Mouse (Mus musculus): ENCODE results near the gene Pcnx3. TPM values are rescaled to one million over a fixed set of nuclear protein-coding genes. Genes with fewer than 3 reads are reported as not detected.

Pcnx3 gene
- polyA plus RNA-seq, 1 experiment from 2014 or later = 27.6 TPM

DNA sequence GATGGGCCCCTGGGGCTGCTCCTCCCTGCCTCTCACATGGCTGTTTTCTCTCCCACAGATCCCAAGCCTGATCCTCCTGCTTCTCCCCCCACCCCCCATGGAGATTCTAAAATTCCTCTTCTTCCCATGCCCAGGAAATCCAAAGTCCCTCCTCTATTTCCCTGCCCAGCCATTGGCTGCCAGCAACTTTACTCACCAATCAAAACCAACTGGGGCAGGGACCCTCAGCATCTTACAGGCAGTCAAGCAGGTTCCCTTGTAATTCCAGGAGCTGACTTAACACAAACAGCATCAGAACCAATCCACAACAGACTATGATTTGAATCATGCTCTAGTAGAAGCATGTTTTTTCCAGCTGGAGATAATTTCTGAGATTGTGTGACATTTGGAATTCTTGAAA is 58.8 kb downstream of the Pcnx3 start:
- ATAC-seq (replicated peaks; ENCODE audit: low FRiP score, low TSS enrichment, low read depth) (no peak), DNase-seq (ENCODE audit: low spot score) (no peak)
- Histone ChIP-seq H3K9me3 (ENCODE audit: control insufficient read depth, low read length) (no peaks in the 10 kb centered on the region), H3K4me2 (ENCODE audit: low read length) (no peak overlapping the region), H3K36me3 (ENCODE audit: control insufficient read depth, insufficient read depth, low read length) (no peaks in the 10 kb centered on the region), H3K4me3 (ENCODE audit: low read depth, low read length) (no peak overlapping the region), H3K27ac (ENCODE audit: low read depth) (no peak overlapping the region), H3K4me1 (replicated peaks; ENCODE audit: control insufficient read depth, insufficient read depth, low read length) (no peaks in the 10 kb centered on the region), H3K9ac (ENCODE audit: low read length) (no peak overlapping the region), H3K27me3 (replicated peaks; ENCODE audit: control insufficient read depth, insufficient read depth, low read length) (no peaks in the 10 kb centered on the region)

DNA sequence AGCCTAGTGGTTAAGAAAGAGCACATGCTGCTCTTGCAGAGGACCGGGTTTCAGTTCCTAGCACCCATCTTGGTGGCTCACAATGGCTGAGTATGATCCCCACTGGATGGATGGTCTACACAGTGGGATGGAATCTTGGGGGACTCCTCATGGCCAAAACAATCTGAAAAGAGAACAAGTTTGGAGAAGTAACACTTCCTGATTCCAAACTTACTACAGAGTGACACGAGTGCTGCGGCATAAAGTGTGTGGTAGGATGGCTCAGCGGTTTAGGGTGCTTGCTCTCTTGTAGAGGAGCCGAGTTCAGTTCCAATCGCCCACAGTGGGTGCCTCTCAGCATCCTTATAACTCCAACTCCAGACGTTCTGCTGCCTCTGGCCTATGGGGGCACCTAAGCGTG is 63.4 kb downstream of the Pcnx3 start:
- Histone ChIP-seq H3K27ac (ENCODE audit: low read depth) (no peak overlapping the region), H3K4me3 (ENCODE audit: low read depth, low read length) (no peak overlapping the region), H3K4me2 (ENCODE audit: low read length) (no peak overlapping the region), H3K27me3 (replicated peaks; ENCODE audit: control insufficient read depth, insufficient read depth, low read length) (no peaks in the 10 kb centered on the region), H3K9ac (ENCODE audit: low read length) (no peak overlapping the region), H3K9me3 (ENCODE audit: control insufficient read depth, low read length) (no peaks in the 10 kb centered on the region), H3K36me3 (ENCODE audit: control insufficient read depth, insufficient read depth, low read length) (no peaks in the 10 kb centered on the region), H3K4me1 (replicated peaks; ENCODE audit: control insufficient read depth, insufficient read depth, low read length) (no peaks in the 10 kb centered on the region)
- ATAC-seq (replicated peaks; ENCODE audit: low FRiP score, low TSS enrichment, low read depth) (no peak), DNase-seq (ENCODE audit: low spot score) (no peak)
- 87% methylated on average over 8 of the region's 8 CpGs for WGBS

DNA sequence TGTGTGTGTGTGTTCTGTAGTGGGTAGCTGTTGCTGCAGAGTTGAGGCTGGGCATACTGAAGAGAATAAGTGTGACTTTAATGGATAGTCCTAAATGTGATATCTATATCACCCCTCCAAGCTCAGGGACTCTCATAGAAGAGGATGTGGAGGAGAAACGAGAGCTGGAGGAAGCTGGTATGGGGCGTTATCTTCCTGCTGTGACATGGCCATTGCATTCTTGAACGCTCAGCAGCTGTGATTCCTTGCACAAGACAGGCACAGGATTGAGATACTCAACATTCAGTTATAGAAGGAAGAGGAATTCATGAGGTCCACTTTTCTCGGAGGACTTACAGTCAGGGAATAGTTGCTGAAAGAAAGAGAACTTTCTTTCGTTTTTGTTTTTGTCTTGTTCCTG is 66.8 kb downstream of the Pcnx3 start:
- 77% methylated on average over 5 of the region's 5 CpGs for WGBS
- ATAC-seq (replicated peaks; ENCODE audit: low FRiP score, low TSS enrichment, low read depth) = no peak
- H3K4me3 ChIP-seq (ENCODE audit: low read depth, low read length) = no peak overlapping the region
- H3K9me3 ChIP-seq (ENCODE audit: control insufficient read depth, low read length) = no peaks in the 10 kb centered on the region
- no peak for DNase-seq (ENCODE audit: low spot score)
- H3K4me1 ChIP-seq (replicated peaks; ENCODE audit: control insufficient read depth, insufficient read depth, low read length) = no peaks in the 10 kb centered on the region
- no peak overlapping the region for H3K4me2 ChIP-seq (ENCODE audit: low read length)
- H3K27me3 ChIP-seq (replicated peaks; ENCODE audit: control insufficient read depth, insufficient read depth, low read length) = no peaks in the 10 kb centered on the region
- no peak overlapping the region for H3K9ac ChIP-seq (ENCODE audit: low read length)
- H3K36me3 ChIP-seq (ENCODE audit: control insufficient read depth, insufficient read depth, low read length) = no peaks in the 10 kb centered on the region
- H3K27ac ChIP-seq (ENCODE audit: low read depth) = no peak overlapping the region

DNA sequence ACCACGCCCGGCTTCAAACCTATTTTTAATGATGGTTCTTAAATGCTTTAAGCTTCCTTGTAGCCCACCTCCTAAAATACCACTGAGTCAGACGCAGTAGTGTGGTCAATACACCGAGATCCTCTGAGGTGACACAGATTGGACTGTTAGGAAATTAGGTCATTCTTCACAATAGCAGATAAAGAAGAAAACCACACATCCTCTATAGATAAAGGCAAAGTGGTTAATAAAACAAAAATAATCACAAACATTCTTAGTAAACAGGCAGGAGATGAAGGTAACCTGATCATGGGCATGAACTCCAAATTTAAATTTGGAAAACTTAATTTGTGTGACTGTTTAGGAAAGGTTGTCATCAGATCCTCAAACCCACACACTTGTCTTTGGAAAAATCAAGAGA is 68.7 kb downstream of the Pcnx3 start:
- no peak for DNase-seq (ENCODE audit: low spot score)
- 87% methylated on average over 4 of the region's 4 CpGs for WGBS
- Histone ChIP-seq H3K4me2 (ENCODE audit: low read length) (no peak overlapping the region), H3K9me3 (ENCODE audit: control insufficient read depth, low read length) (no peaks in the 10 kb centered on the region), H3K27ac (ENCODE audit: low read depth) (no peak overlapping the region), H3K4me1 (replicated peaks; ENCODE audit: control insufficient read depth, insufficient read depth, low read length) (no peaks in the 10 kb centered on the region), H3K4me3 (ENCODE audit: low read depth, low read length) (no peak overlapping the region), H3K27me3 (replicated peaks; ENCODE audit: control insufficient read depth, insufficient read depth, low read length) (no peaks in the 10 kb centered on the region), H3K9ac (ENCODE audit: low read length) (no peak overlapping the region), H3K36me3 (ENCODE audit: control insufficient read depth, insufficient read depth, low read length) (no peaks in the 10 kb centered on the region)
- no peak for ATAC-seq (replicated peaks; ENCODE audit: low FRiP score, low TSS enrichment, low read depth)

DNA sequence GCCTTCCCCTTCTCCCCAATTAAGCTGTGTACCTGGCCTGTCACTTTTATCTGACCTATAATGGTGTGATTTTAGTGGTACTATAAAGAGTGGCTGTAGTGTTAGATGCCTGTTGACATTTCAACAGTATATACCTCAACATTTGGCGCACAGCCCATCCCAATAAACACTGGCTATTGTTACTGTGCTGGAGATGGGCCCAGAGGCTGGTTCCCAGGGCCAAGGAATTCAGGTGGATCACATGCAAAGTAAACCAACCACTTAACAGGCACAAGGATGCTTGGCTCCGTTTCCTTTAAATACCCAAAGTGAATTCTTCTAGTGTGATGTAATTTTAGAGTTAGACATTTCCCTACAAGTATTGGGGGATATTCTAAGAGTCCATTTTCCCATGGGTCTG is 73.8 kb downstream of the Pcnx3 start:
- ATAC-seq (replicated peaks; ENCODE audit: low FRiP score, low TSS enrichment, low read depth) = no peak

More for the DNA sequence above, 73.8 kb downstream of the Pcnx3 start:
- Histone ChIP-seq H3K4me2 (ENCODE audit: low read length) (no peak overlapping the region), H3K27ac (ENCODE audit: low read depth) (no peak overlapping the region), H3K4me1 (replicated peaks; ENCODE audit: control insufficient read depth, insufficient read depth, low read length) (peaks cover 5% of the 10 kb centered on the region), H3K36me3 (ENCODE audit: control insufficient read depth, insufficient read depth, low read length) (no peaks in the 10 kb centered on the region), H3K4me3 (ENCODE audit: low read depth, low read length) (no peak overlapping the region), H3K9me3 (ENCODE audit: control insufficient read depth, low read length) (no peaks in the 10 kb centered on the region), H3K9ac (ENCODE audit: low read length) (no peak overlapping the region), H3K27me3 (replicated peaks; ENCODE audit: control insufficient read depth, insufficient read depth, low read length) (no peaks in the 10 kb centered on the region)
- 55% methylated on average over 2 of the region's 2 CpGs for WGBS
- no peak for DNase-seq (ENCODE audit: low spot score)

Small RNA genes within 50 kb of the gene (microRNA-seq; reads per million reads assigned to microRNA genes)
- gene Mir6987 = 0.42 reads per million

Other genes with a start within 250 kb of the Pcnx3 start
- not detected in 2 replicates for gene Fosl1, start 241.4 kb downstream of the Pcnx3 start, polyA plus RNA-seq (2014; fragmentation: Nextera tagmentation; extraction: Ambion mirVana)
- gene Ccdc85b, start 231.0 kb downstream of the Pcnx3 start, polyA plus RNA-seq (2014; fragmentation: Nextera tagmentation; extraction: Ambion mirVana) = 7.1 TPM in 2 replicates
- 111 and 112 TPM in 2 replicates for gene Fibp, start 228.3 kb downstream of the Pcnx3 start, polyA plus RNA-seq (2014; fragmentation: Nextera tagmentation; extraction: Ambion mirVana)
- 1.6 and 2.0 TPM in 2 replicates for gene Ctsw, start 220.4 kb downstream of the Pcnx3 start, polyA plus RNA-seq (2014; fragmentation: Nextera tagmentation; extraction: Ambion mirVana)
- 136 and 151 TPM in 2 replicates for gene Efemp2, start 215.0 kb downstream of the Pcnx3 start, polyA plus RNA-seq (2014; fragmentation: Nextera tagmentation; extraction: Ambion mirVana)
- 37.0 and 38.3 TPM in 2 replicates for gene Mus81, start 200.5 kb downstream of the Pcnx3 start, polyA plus RNA-seq (2014; fragmentation: Nextera tagmentation; extraction: Ambion mirVana)
- 2,844 and 3,105 TPM in 2 replicates for gene Cfl1, start 198.5 kb downstream of the Pcnx3 start, polyA plus RNA-seq (2014; fragmentation: Nextera tagmentation; extraction: Ambion mirVana)
- not detected in 2 replicates for gene 1700020D05Rik, start 185.1 kb downstream of the Pcnx3 start, polyA plus RNA-seq (2014; fragmentation: Nextera tagmentation; extraction: Ambion mirVana)
- gene Snx32, start 178.4 kb downstream of the Pcnx3 start, polyA plus RNA-seq (2014; fragmentation: Nextera tagmentation; extraction: Ambion mirVana) = 9.4 and 10.8 TPM in 2 replicates
- 17.5 and 18.6 TPM in 2 replicates for gene Ovol1, start 128.3 kb downstream of the Pcnx3 start, polyA plus RNA-seq (2014; fragmentation: Nextera tagmentation; extraction: Ambion mirVana)
- gene Ap5b1, start 120.9 kb downstream of the Pcnx3 start, polyA plus RNA-seq (2014; fragmentation: Nextera tagmentation; extraction: Ambion mirVana) = 6.1 and 6.5 TPM in 2 replicates
- 124 and 131 TPM in 2 replicates for gene Rnaseh2c, start 87.0 kb downstream of the Pcnx3 start, polyA plus RNA-seq (2014; fragmentation: Nextera tagmentation; extraction: Ambion mirVana)
- 31.8 and 33.3 TPM in 2 replicates for gene Kat5, start 78.7 kb downstream of the Pcnx3 start, polyA plus RNA-seq (2014; fragmentation: Nextera tagmentation; extraction: Ambion mirVana)
- 46.7 and 51.2 TPM in 2 replicates for gene Rela, start 51.4 kb downstream of the Pcnx3 start, polyA plus RNA-seq (2014; fragmentation: Nextera tagmentation; extraction: Ambion mirVana)
- 18.0 and 21.7 TPM in 2 replicates for gene Sipa1, start 25.2 kb downstream of the Pcnx3 start, polyA plus RNA-seq (2014; fragmentation: Nextera tagmentation; extraction: Ambion mirVana)
- 23.2 and 28.8 TPM in 2 replicates for gene Map3k11, start 166 bp downstream of the Pcnx3 start, polyA plus RNA-seq (2014; fragmentation: Nextera tagmentation; extraction: Ambion mirVana)
- 0.30 and 0.45 TPM in 2 replicates for gene Kcnk7, start 15.5 kb upstream of the Pcnx3 start, polyA plus RNA-seq (2014; fragmentation: Nextera tagmentation; extraction: Ambion mirVana)
- gene Ehbp1l1, start 37.4 kb upstream of the Pcnx3 start, polyA plus RNA-seq (2014; fragmentation: Nextera tagmentation; extraction: Ambion mirVana) = 29.6 and 33.6 TPM in 2 replicates
- 85.8 and 95.7 TPM in 2 replicates for gene Fam89b, start 40.7 kb upstream of the Pcnx3 start, polyA plus RNA-seq (2014; fragmentation: Nextera tagmentation; extraction: Ambion mirVana)
- 30.1 and 36.0 TPM in 2 replicates for gene Ltbp3, start 52.0 kb upstream of the Pcnx3 start, polyA plus RNA-seq (2014; fragmentation: Nextera tagmentation; extraction: Ambion mirVana)
- gene Scyl1, start 82.5 kb upstream of the Pcnx3 start, polyA plus RNA-seq (2014; fragmentation: Nextera tagmentation; extraction: Ambion mirVana) = 68.8 and 69.2 TPM in 2 replicates
- gene Frmd8, start 186.4 kb upstream of the Pcnx3 start, polyA plus RNA-seq (2014; fragmentation: Nextera tagmentation; extraction: Ambion mirVana) = 18.2 and 18.9 TPM in 2 replicates
- 2.1 and 2.5 TPM in 2 replicates for gene Slc25a45, start 188.9 kb upstream of the Pcnx3 start, polyA plus RNA-seq (2014; fragmentation: Nextera tagmentation; extraction: Ambion mirVana)
- gene Tigd3, start 205.2 kb upstream of the Pcnx3 start, polyA plus RNA-seq (2014; fragmentation: Nextera tagmentation; extraction: Ambion mirVana) = 2.0 and 2.1 TPM in 2 replicates
- 131 and 145 TPM in 2 replicates for gene Dpf2, start 224.1 kb upstream of the Pcnx3 start, polyA plus RNA-seq (2014; fragmentation: Nextera tagmentation; extraction: Ambion mirVana)
- 7.0 and 9.3 TPM in 2 replicates for gene Cdc42ep2, start 235.9 kb upstream of the Pcnx3 start, polyA plus RNA-seq (2014; fragmentation: Nextera tagmentation; extraction: Ambion mirVana)